Mouse (Mus musculus): ENCODE data around the gene Ttll5. TPM values are rescaled to one million over a fixed set of nuclear protein-coding genes. Genes with fewer than 3 reads are reported as not detected.
A peak's percentile ranks its signal among the peaks of the same experiment; 100 is the strongest.

Ttll5 gene
- polyA plus RNA-seq, 1 experiment = 22.2 TPM

DNA sequence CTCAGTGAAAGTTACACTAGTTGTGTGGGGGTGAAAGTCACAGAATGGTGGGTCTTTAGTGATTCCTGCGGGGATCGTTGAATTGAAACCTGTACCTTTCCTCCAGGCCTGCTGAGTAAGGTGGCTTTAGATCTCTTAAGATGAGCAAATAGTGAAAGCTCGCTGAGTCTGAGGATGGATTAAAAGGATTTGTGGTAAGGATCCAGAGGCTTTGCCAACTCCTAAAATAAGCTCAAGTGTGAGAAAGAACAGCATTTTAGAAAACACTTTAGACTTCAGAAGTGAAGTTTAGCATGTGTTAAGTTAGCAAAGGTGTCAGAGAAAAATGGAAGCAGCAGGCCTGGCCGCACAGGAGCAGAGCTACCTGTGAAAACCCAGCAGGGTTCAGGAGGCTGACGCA, 192.9 kb downstream of the Ttll5 start:
- TF ChIP-seq CTCF (IDR thresholded peaks at IDR 0.05; ENCODE audit: borderline replicate concordance, extremely low read depth, insufficient read depth, insufficient read length) (no peak), POLR2A (IDR thresholded peaks at IDR 0.05; ENCODE audit: borderline replicate concordance, extremely low read depth, insufficient read depth, insufficient read length, poor library complexity, severe bottlenecking) (no peak)
- no peak for DNase-seq (ENCODE audit: low read depth)

DNA sequence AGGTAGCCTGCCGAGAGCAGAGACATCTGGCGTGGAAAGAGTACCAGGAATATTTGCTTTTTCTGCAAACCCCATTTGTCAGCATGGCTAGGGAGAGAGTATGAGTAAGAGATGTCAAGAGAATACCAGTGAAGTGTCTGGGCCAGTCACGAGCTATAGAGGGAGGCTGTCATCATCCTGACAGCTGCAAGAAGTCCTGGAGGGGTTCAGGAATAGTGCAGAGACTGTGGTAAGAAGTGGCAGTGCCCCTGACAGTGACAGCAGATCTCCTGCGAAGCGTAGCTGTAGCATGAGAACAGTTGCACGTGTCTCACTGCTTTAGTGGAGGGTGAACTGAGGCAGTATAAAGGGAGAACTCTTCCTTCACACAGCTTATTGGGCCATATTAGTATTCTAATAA, 197.1 kb downstream of the Ttll5 start:
- no peak for TF ChIP-seq POLR2A (IDR thresholded peaks at IDR 0.05; ENCODE audit: borderline replicate concordance, extremely low read depth, insufficient read depth, insufficient read length, poor library complexity, severe bottlenecking)
- TF ChIP-seq CTCF (IDR thresholded peaks at IDR 0.05; ENCODE audit: borderline replicate concordance, extremely low read depth, insufficient read depth, insufficient read length) = no peak
- no peak for DNase-seq (ENCODE audit: low read depth)

DNA sequence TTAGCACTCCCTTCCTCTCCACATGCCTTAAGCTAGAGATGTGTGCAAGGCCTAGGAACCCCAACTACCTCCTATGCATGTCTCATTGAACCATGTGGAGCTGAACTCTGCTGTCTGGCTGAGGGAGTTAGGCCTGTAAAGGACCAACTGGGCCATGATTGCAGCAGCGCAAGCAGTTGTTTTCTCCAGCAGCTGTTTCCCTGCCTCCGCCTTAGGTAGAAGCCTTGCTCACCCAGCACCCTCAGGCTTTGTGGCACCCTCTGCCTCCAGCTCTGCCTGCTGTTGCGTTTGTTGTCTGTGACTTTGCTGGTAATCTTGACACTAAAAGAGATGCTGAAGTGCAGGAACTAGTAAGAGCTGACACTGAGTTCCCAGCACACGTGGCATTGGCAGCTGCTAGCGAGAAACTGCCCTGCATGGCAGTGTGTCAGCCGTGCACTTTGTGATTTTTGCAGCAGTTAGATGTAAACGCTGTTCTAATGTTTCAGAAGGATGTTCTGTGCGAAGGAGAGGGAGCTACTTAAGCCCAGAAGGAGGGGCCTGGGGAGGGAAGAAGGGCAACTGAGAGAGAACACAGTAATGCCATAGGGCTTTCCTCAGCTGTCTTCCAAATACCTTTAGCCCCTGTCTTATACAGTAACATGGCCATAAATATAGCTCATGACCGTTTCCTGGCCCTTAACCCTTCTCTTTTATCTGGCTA, 198.0 kb downstream of the Ttll5 start:
- TF ChIP-seq POLR2A (IDR thresholded peaks at IDR 0.05; ENCODE audit: borderline replicate concordance, extremely low read depth, insufficient read depth, insufficient read length, poor library complexity, severe bottlenecking) (no peak), CTCF (IDR thresholded peaks at IDR 0.05; ENCODE audit: borderline replicate concordance, extremely low read depth, insufficient read depth, insufficient read length) (no peak)
- no peak for DNase-seq (ENCODE audit: low read depth)

DNA sequence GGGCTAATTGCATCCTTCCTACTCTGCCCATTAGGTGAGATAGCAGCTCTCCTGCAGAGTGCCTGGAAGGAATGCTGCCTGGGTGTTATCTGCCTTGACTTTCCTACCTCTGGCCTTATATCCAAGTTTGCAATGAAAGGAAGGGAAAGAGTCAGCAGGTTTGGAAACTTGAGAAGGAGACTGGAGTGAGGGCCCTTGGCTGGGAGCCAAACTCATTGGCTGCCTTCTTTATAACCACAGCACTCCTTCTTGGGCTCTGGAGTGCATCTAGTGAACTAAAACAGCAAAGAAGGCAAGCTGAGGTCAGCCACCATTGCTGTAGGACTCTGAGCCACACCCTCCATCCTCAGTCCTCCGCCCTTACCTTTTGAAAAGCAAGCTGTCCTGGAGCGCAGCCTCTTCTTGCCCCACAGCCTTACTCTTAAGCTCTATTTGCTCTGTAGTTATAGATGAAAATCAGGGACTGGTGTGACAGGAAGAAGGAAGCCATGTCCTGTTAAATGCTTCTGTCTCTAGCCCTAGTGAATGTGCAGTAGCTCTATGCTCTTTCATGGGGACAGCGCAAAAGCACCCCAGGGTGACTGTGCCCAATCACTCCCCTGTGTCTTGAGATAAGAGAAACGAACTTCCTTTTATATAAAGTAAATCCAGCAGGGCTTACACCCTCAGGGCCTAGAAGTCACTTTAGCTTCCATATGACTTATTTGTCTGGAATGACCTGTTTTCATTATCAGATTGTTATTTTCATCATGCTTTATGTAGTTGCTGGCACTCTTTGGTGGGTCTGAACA, 198.8 kb downstream of the Ttll5 start:
- TF ChIP-seq CTCF (IDR thresholded peaks at IDR 0.05; ENCODE audit: borderline replicate concordance, extremely low read depth, insufficient read depth, insufficient read length) (no peak), POLR2A (IDR thresholded peaks at IDR 0.05; ENCODE audit: borderline replicate concordance, extremely low read depth, insufficient read depth, insufficient read length, poor library complexity, severe bottlenecking) (no peak)
- DNase-seq (ENCODE audit: low read depth) = peak; percentile 48

DNA sequence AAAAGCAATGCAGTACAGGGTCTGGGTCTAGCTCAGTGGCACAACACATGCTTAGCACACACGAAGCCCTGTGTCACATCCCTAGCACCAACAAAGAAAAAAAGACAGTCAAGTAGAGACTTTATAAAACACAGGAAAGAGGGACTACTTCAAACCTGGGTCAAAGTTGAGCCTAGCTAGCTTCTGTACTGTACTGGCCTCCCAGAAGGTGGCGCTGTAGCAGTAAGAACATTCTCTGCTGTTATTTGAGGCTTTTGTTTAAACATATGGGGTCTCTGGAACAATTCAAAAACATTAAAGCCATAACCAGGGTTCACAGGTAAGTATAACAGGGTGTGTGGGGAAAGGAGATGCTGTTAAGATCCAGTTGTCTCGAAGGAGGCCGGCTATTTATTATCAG, 200.0 kb downstream of the Ttll5 start:
- TF ChIP-seq POLR2A (IDR thresholded peaks at IDR 0.05; ENCODE audit: borderline replicate concordance, extremely low read depth, insufficient read depth, insufficient read length, poor library complexity, severe bottlenecking) = no peak
- TF ChIP-seq CTCF (IDR thresholded peaks at IDR 0.05; ENCODE audit: borderline replicate concordance, extremely low read depth, insufficient read depth, insufficient read length) = peak; percentile 55; the same call in 1 of the 2 replicates
- peak; percentile 36 for DNase-seq (ENCODE audit: low read depth)

DNA sequence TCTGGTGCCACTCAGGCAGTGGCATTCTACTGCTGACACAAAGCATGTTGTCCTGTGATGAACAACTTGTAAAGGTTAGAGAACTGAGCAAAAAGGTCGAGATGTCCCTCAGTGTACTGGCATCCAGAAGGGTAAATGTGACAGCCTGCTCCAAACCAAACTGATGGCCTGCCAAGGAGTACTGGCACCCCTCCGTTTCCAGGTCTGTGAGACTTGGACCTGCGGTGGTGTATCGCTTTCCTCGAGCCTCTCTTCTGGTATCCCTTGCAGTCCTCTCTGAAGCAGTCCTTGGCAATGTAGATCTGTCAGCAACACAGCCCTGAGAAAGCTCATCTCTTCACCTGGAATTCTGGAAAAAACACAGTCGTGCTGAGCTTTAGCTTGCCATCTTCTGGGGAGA, 201.0 kb downstream of the Ttll5 start:
- TF ChIP-seq CTCF (IDR thresholded peaks at IDR 0.05; ENCODE audit: borderline replicate concordance, extremely low read depth, insufficient read depth, insufficient read length) (no peak), POLR2A (IDR thresholded peaks at IDR 0.05; ENCODE audit: borderline replicate concordance, extremely low read depth, insufficient read depth, insufficient read length, poor library complexity, severe bottlenecking) (no peak)
- no peak for DNase-seq (ENCODE audit: low read depth)

DNA sequence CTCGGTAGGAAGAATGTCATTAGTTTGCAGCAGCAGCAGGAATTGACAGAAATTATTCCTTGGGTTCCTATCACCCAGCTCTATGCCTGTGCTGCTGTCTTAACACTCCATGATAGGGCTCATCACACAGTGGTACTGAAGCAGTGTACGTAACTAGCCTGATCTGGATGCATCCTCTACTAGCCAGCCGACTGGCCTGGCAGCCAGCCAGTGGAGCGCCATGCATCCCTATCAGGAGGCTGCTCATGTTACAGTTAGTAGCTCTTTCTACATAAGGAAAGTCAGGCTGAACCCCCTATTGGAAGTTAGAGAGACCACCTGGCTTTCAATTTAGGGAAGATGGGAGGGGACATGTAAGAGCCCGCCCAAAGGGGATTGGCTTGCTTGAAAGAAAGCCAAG, 202.5 kb downstream of the Ttll5 start:
- TF ChIP-seq POLR2A (IDR thresholded peaks at IDR 0.05; ENCODE audit: borderline replicate concordance, extremely low read depth, insufficient read depth, insufficient read length, poor library complexity, severe bottlenecking) = no peak
- no peak for TF ChIP-seq CTCF (IDR thresholded peaks at IDR 0.05; ENCODE audit: borderline replicate concordance, extremely low read depth, insufficient read depth, insufficient read length)
- peak; percentile 79 for DNase-seq (ENCODE audit: low read depth)

DNA sequence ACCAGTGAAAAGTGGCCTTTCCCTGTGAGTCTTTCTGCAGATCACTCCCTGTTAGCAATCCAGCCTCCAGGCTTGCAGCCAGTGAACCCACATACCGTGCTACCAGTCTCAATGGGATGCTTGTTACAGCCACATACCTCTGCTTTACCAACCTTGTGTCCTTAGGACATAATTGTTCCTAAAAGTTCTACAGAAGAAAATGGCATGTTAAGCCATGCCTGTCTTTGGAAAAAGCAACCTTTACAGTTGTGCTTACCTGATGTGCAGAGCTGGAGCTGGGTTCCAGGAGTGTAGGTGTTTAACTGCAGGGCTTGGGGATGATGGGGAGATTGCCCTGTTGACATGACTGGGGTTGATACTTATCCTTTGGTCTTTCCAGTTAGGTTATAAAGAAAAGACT, 203.3 kb downstream of the Ttll5 start:
- no peak for DNase-seq (ENCODE audit: low read depth)
- no peak for TF ChIP-seq CTCF (IDR thresholded peaks at IDR 0.05; ENCODE audit: borderline replicate concordance, extremely low read depth, insufficient read depth, insufficient read length)
- TF ChIP-seq POLR2A (IDR thresholded peaks at IDR 0.05; ENCODE audit: borderline replicate concordance, extremely low read depth, insufficient read depth, insufficient read length, poor library complexity, severe bottlenecking) = no peak

DNA sequence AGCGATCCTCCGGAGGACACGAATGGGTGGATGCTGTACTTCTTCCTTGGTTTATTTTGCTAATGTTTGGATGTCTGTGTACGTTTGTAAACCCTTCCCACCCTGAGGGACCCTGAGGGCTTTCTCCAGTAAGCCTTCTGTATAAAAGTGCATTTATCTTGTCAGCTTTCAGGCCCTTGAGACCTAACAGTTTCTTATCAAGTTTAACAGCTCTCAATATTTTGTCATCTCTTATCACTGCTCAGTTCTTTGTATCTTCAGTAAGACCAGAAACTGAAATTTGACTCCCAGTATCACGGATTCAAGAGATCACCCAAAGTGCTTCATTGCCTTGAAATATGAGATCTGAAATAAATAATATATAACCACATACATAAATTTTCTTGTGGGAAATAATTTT, 206.5 kb downstream of the Ttll5 start:
- DNase-seq (ENCODE audit: low read depth) = no peak
- TF ChIP-seq CTCF (IDR thresholded peaks at IDR 0.05; ENCODE audit: borderline replicate concordance, extremely low read depth, insufficient read depth, insufficient read length) (no peak), POLR2A (IDR thresholded peaks at IDR 0.05; ENCODE audit: borderline replicate concordance, extremely low read depth, insufficient read depth, insufficient read length, poor library complexity, severe bottlenecking) (no peak)

DNA sequence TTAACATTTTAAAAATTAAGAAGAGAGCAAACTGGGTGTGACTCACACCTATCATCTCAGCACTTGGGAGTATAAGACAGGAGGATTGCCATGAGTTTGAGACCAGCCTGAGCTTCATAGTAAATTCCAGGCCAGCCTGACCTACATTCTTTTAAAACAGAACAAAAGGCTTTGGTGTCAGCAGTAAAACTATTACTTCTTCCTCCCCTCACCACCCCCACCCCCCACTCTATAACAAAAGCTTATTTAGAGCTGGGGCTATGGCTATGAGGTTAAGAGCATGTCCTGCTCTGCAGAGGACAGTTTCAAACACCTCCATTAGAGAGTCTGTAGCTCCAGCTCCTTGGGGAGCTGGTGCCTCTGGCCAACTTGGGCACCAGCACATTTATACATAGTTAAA, 211.1 kb downstream of the Ttll5 start:
- no peak for TF ChIP-seq CTCF (IDR thresholded peaks at IDR 0.05; ENCODE audit: borderline replicate concordance, extremely low read depth, insufficient read depth, insufficient read length)
- TF ChIP-seq POLR2A (IDR thresholded peaks at IDR 0.05; ENCODE audit: borderline replicate concordance, extremely low read depth, insufficient read depth, insufficient read length, poor library complexity, severe bottlenecking) = no peak
- no peak for DNase-seq (ENCODE audit: low read depth)

DNA sequence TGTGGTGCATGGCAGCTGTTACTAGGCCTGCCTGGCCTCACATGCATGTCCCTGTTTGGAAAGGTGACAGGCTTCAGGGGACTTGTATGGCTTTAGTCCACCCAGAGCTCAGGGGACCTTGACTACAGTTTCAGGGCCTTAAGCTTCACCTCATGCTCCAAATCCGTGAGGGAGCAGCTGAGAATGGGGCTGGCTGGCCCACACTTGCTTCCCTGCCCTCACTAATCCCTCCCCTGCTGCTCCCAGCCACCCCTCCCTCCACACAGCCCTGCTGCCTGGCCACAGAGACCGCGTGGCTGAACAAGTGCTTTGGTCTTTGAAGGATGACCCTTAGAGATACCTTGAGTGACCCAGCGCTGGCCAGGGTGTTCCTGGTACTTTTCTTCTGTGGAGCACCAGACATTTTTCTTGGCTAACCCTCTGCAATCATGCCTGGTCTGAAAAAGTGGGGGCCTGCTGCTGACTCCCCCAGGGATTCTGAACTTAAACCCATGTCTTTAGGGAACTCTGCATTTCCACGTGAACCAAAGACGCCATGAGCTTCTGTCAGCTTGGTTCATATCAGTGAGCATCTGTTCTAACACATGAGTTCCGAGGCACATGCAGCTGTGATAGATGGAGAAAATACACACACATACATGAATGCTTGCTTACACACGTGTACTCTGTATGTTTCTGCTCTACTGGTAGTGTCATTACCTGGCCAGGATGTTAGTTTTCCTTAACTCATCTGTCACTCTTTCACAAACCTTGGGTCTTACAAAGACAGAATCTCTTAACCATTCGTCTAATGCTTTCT, 212.1 kb downstream of the Ttll5 start:
- no peak for DNase-seq (ENCODE audit: low read depth)
- no peak for TF ChIP-seq CTCF (IDR thresholded peaks at IDR 0.05; ENCODE audit: borderline replicate concordance, extremely low read depth, insufficient read depth, insufficient read length)
- no peak for TF ChIP-seq POLR2A (IDR thresholded peaks at IDR 0.05; ENCODE audit: borderline replicate concordance, extremely low read depth, insufficient read depth, insufficient read length, poor library complexity, severe bottlenecking)

Data from brain, embryonic 14.5 days (tissue).